Mouse (Mus musculus): ENCODE results near the gene Fyn.

- no peak for TF ChIP-seq EP300 (IDR thresholded peaks at IDR 0.05; ENCODE audit: low read depth)
- no peak for TF ChIP-seq CTCF (IDR thresholded peaks at IDR 0.05; ENCODE audit: low read depth)
These were observed 132.9 kb downstream of the Fyn start for GRCm38 (mm10) chr10:39501571-39501970.

Data from liver, postnatal 0 days (tissue).